Mouse (Mus musculus) testis, adult 2 months (tissue): Measurements from ENCODE around the gene Osbpl9.

ENCODE experiments used
- CTCF ChIP-seq: fragments of 200-500 bp; IDR thresholded peaks from 2 replicates; pipeline ENCODE4 v1.5.1; 2012; ENCODE audit warnings: low read depth, mild to moderate bottlenecking, inconsistent platforms, low read length, moderate library complexity; ENCODE audit not compliant: control insufficient read depth, insufficient read depth, insufficient replicate concordance
- POLR2A ChIP-seq: fragments of 200-500 bp; IDR thresholded peaks from 2 replicates; pipeline ENCODE4 v1.6.1; 2012; ENCODE audit warnings: low read depth, mild to moderate bottlenecking, inconsistent platforms, low read length, moderate library complexity; ENCODE audit not compliant: control insufficient read depth

- no peak for TF ChIP-seq POLR2A
- no peak for TF ChIP-seq CTCF
These were observed 107.8 kb downstream of the Osbpl9 start for GRCm38 (mm10) chr4:109094269-109094668.
